Mouse (Mus musculus): ENCODE measurements around the gene Neurl3. TPM values are rescaled to one million over a fixed set of nuclear protein-coding genes. Genes with fewer than 3 reads are reported as not detected.

Neurl3 gene
- total RNA-seq (2021) (1 to 10 TPM; 4.3 to 9.5 TPM), polyA plus RNA-seq (2012; rRNA removed) (6.3 and 7.6 TPM in 2 replicates)
- long read RNA-seq, partial matches to known transcripts = 0 of 2 reads
- long read RNA-seq, other reads (novel, unspliced or antisense) = 0 of 2 reads

- DNase-seq = no peak
Observed at GRCm38 (mm10) chr1:36274455-36274854, at the start of gene Neurl3. TSS of gene Neurl3 (minus strand) at chr1:36274679.

GRCm38 (mm10) chr1:36323746-36324448 lies 49.4 kb upstream of the Neurl3 start:
- DNase-seq = peak; percentile 68

GRCm38 (mm10) chr1:36323076-36323475 lies 48.6 kb upstream of the Neurl3 start:
- DNase-seq = no peak

- no peak for DNase-seq
Observed at GRCm38 (mm10) chr1:36321829-36322573, 47.5 kb upstream of the Neurl3 start.

GRCm38 (mm10) chr1:36321164-36321563 lies 46.7 kb upstream of the Neurl3 start:
- no peak for DNase-seq

- DNase-seq = no peak
Observed at GRCm38 (mm10) chr1:36315776-36316100, 41.3 kb upstream of the Neurl3 start.

GRCm38 (mm10) chr1:36314959-36315775 lies 40.7 kb upstream of the Neurl3 start:
- DNase-seq = peak; percentile 72

- DNase-seq = no peak
Observed at GRCm38 (mm10) chr1:36309498-36309901, 35.0 kb upstream of the Neurl3 start.

- no peak for DNase-seq
Observed at GRCm38 (mm10) chr1:36308966-36309475, 34.5 kb upstream of the Neurl3 start.

GRCm38 (mm10) chr1:36308451-36308901 lies 34.0 kb upstream of the Neurl3 start:
- no peak for DNase-seq

- peak; percentile 88 for DNase-seq
Observed at GRCm38 (mm10) chr1:36307495-36308280, 33.2 kb upstream of the Neurl3 start, which contains the start of gene Arid5a. TSS of gene Arid5a (plus strand) at chr1:36307733.

- no peak for DNase-seq
Observed at GRCm38 (mm10) chr1:36307121-36307494, 32.6 kb upstream of the Neurl3 start.

GRCm38 (mm10) chr1:36306120-36306519 lies 31.6 kb upstream of the Neurl3 start:
- DNase-seq = no peak

GRCm38 (mm10) chr1:36304764-36305163 lies 30.3 kb upstream of the Neurl3 start:
- DNase-seq = no peak

- DNase-seq = peak; percentile 87
Observed at GRCm38 (mm10) chr1:36303381-36304320, 29.2 kb upstream of the Neurl3 start.

GRCm38 (mm10) chr1:36302957-36303356 lies 28.5 kb upstream of the Neurl3 start:
- DNase-seq = no peak

- DNase-seq = no peak
Observed at GRCm38 (mm10) chr1:36302273-36302672, 27.8 kb upstream of the Neurl3 start.

- DNase-seq = no peak
Observed at GRCm38 (mm10) chr1:36300486-36300885, 26.0 kb upstream of the Neurl3 start.

- DNase-seq = no peak
Observed at GRCm38 (mm10) chr1:36299676-36300075, 25.2 kb upstream of the Neurl3 start.

- DNase-seq = no peak
Observed at GRCm38 (mm10) chr1:36299126-36299525, 24.6 kb upstream of the Neurl3 start.

All from adrenal gland, adult 2 months (tissue).